In genomic region chr7:67672650-67673049, GRCm38 (mm10) we compare ENCODE assay signal across 8 mouse cellular contexts. TPM values are rescaled to one million over a fixed set of nuclear protein-coding genes. Genes with fewer than 3 reads are reported as not detected.
A peak's percentile ranks its signal among the peaks of the same experiment; 100 is the strongest.
DNase-seq lines count a peak whose midpoint lies in the region; ATAC-seq and TF ChIP-seq lines count a peak whose summit lies in the region.

No protein-coding gene starts in this region.

- peak; percentile 38 for DNase-seq in WW6 (ENCODE audit: low read depth, low spot score)
- peak; percentile 95 to 98 for DNase-seq in cerebellum, postnatal 14 days
- peak; percentile 98 for DNase-seq in gastrocnemius, adult 18-20 months (ENCODE audit: low spot score)
- DNase-seq in hindbrain, postnatal 0 days (ENCODE audit: low spot score): peak; percentile 96
- DNase-seq in left cerebral cortex, adult 11 months (ENCODE audit: low spot score): peak; percentile 87
- DNase-seq in right cerebral cortex, postnatal 25 days: peak; percentile 90
- DNase-seq in urinary bladder, postnatal 25 days (ENCODE audit: low spot score): peak; percentile 98

- no peaks in the 10 kb centered on the region for H3K27me3 ChIP-seq in hindbrain, postnatal 0 days (ENCODE audit: insufficient read depth, low read length)

- no peaks in the 10 kb centered on the region for H3K36me3 ChIP-seq in hindbrain, postnatal 0 days (ENCODE audit: insufficient read depth, low read length)

- ATAC-seq in hindbrain, postnatal 0 days: peak; percentile 80
- ATAC-seq in megakaryocyte-erythroid progenitor cell, adult 5-6 weeks (replicated peaks; ENCODE audit: low FRiP score, low TSS enrichment, poor library complexity, severe bottlenecking): peak; percentile 92

- WGBS in hindbrain, postnatal 0 days: 7% methylated on average over 10 of the region's 10 CpGs

- no peaks in the 10 kb centered on the region for H3K9me3 ChIP-seq in hindbrain, postnatal 0 days (ENCODE audit: low read length)

- H3K9ac ChIP-seq in hindbrain, postnatal 0 days (replicated peaks; ENCODE audit: low read length): no peak overlapping the region

- H3K4me2 ChIP-seq in hindbrain, postnatal 0 days (ENCODE audit: low read depth, low read length): no peak overlapping the region

- no peak overlapping the region for H3K27ac ChIP-seq in hindbrain, postnatal 0 days

- TF ChIP-seq CTCF in hindbrain, postnatal 0 days (IDR thresholded peaks at IDR 0.05; ENCODE audit: low read depth): peak; percentile 98

- no peak overlapping the region for H3K4me3 ChIP-seq in hindbrain, postnatal 0 days (ENCODE audit: low read length)

- no peaks in the 10 kb centered on the region for H3K4me1 ChIP-seq in hindbrain, postnatal 0 days (ENCODE audit: insufficient read depth, low read length)

RNA-seq across cellular contexts. Expression of gene Ttc23, which starts 25.4 kb away (rescaled TPM):
- total RNA-seq in gastrocnemius, adult 18-20 months (2021): 10 to 100 TPM; 18.6 to 19.2 TPM
- 4.3 and 5.3 TPM in 2 replicates for total RNA-seq in hindbrain, postnatal 0 days (2014; rRNA removed)
- polyA plus RNA-seq in hindbrain, postnatal 0 days (2015; fragmentation: Nextera tagmentation; extraction: Ambion mirVana): 6.2 and 8.2 TPM in 2 replicates
- 1.4 and 12.5 TPM in 2 replicates for total RNA-seq in megakaryocyte-erythroid progenitor cell, adult 5-6 weeks (2014; fragmentation: Nextera tagmentation)
- 0.95 and 3.6 TPM in 2 replicates for total RNA-seq in megakaryocyte-erythroid progenitor cell, adult 5-6 weeks (2017)

RNA-seq across cellular contexts. Expression of gene Lrrc28, which starts 27.6 kb away (rescaled TPM):
- total RNA-seq in gastrocnemius, adult 18-20 months (2021): 10 to 100 TPM; 18.2 to 26.1 TPM
- total RNA-seq in hindbrain, postnatal 0 days (2014; rRNA removed): 43.2 and 48.5 TPM in 2 replicates
- polyA plus RNA-seq in hindbrain, postnatal 0 days (2015; fragmentation: Nextera tagmentation; extraction: Ambion mirVana): 22.4 and 22.6 TPM in 2 replicates
- total RNA-seq in megakaryocyte-erythroid progenitor cell, adult 5-6 weeks (2014; fragmentation: Nextera tagmentation): 12.0 and 28.8 TPM in 2 replicates
- total RNA-seq in megakaryocyte-erythroid progenitor cell, adult 5-6 weeks (2017): 13.3 and 15.5 TPM in 2 replicates

Comparison
In these comparisons a context has a peak if more than half of its experiments do, and no peak if none do; other contexts are left out.
1. DNase-seq: peak in every context shown above with its lines; median percentile 98 in gastrocnemius, adult 18-20 months; 98 in urinary bladder, postnatal 25 days; 96 in cerebellum, postnatal 14 days; 96 in hindbrain, postnatal 0 days; 90 in right cerebral cortex, postnatal 25 days; 87 in left cerebral cortex, adult 11 months; 38 in WW6.